Mouse (Mus musculus): ENCODE data around the gene Sh3tc1. TPM values are rescaled to one million over a fixed set of nuclear protein-coding genes. Genes with fewer than 3 reads are reported as not detected.

Sh3tc1 gene
- polyA plus RNA-seq, 1 experiment: 35.1 TPM

GRCm38 (mm10) chr5:35755131-35755733 is 15.4 kb upstream of the Sh3tc1 start:
- DNase-seq: peak; percentile 81
- WGBS: 17% methylated on average over 5 of the region's 5 CpGs
- H3K27ac ChIP-seq (ENCODE audit: insufficient read depth, low read depth, low read length): no peak overlapping the region

DNA sequence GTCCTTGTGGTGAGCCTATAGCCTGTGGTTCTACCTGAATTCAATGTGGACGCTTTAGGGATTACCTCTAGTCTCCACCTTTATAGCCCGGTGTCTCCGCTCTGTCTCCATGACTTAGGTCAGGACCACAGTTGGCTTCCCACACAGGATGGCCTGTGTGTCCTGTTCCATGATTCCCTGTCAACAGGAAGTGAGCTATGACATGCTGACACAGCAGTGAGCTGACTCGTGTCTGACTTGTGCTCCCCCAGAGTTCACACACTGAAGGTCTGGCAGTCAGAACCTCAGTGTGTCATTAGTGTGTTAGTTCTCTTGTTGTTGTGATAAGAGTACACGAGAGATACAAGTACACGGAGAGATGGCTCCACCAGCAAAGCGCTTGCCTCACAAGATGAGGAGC is 11.2 kb upstream of the Sh3tc1 start:
- Histone ChIP-seq H3K27ac (ENCODE audit: insufficient read depth, low read depth, low read length) (no peak overlapping the region), H3K4me1 (ENCODE audit: control insufficient read depth, insufficient read depth, low read length) (no peaks in the 10 kb centered on the region), H3K27me3 (replicated peaks; ENCODE audit: control insufficient read depth, insufficient read depth, low read length) (no peaks in the 10 kb centered on the region), H3K36me3 (ENCODE audit: control insufficient read depth, insufficient read depth, low read length) (no peaks in the 10 kb centered on the region), H3K4me3 (ENCODE audit: insufficient read depth, low read depth, low read length) (no peak overlapping the region)
- TF ChIP-seq CTCF (conservative IDR thresholded peaks at IDR 0.05; ENCODE audit: insufficient read depth, insufficient read length, low read depth, low read length) (no peak), POLR2A (IDR thresholded peaks at IDR 0.05; ENCODE audit: low read depth, low read length) (no peak)
- WGBS: 72% methylated on average over 7 of the region's 7 CpGs
- no peak for DNase-seq

More at GRCm38 (mm10) chr5:35755131-35755733, 15.4 kb upstream of the Sh3tc1 start:
- Histone ChIP-seq H3K4me1 (ENCODE audit: control insufficient read depth, insufficient read depth, low read length) (peaks cover 3% of the 10 kb centered on the region; the same call in 1 of the 2 replicates), H3K27me3 (replicated peaks; ENCODE audit: control insufficient read depth, insufficient read depth, low read length) (no peaks in the 10 kb centered on the region), H3K4me3 (ENCODE audit: insufficient read depth, low read depth, low read length) (no peak overlapping the region), H3K36me3 (ENCODE audit: control insufficient read depth, insufficient read depth, low read length) (no peaks in the 10 kb centered on the region)
- TF ChIP-seq CTCF (conservative IDR thresholded peaks at IDR 0.05; ENCODE audit: insufficient read depth, insufficient read length, low read depth, low read length) (peak; percentile 97), POLR2A (IDR thresholded peaks at IDR 0.05; ENCODE audit: low read depth, low read length) (no peak)

- TF ChIP-seq CTCF (conservative IDR thresholded peaks at IDR 0.05; ENCODE audit: insufficient read depth, insufficient read length, low read depth, low read length): no peak
- no peak for TF ChIP-seq POLR2A (IDR thresholded peaks at IDR 0.05; ENCODE audit: low read depth, low read length)
- WGBS: 61% methylated on average over 1 of the region's 1 CpGs
- no peak overlapping the region for H3K4me3 ChIP-seq (ENCODE audit: insufficient read depth, low read depth, low read length)
- H3K27ac ChIP-seq (ENCODE audit: insufficient read depth, low read depth, low read length): no peak overlapping the region
- H3K36me3 ChIP-seq (ENCODE audit: control insufficient read depth, insufficient read depth, low read length): no peaks in the 10 kb centered on the region
- no peaks in the 10 kb centered on the region for H3K27me3 ChIP-seq (replicated peaks; ENCODE audit: control insufficient read depth, insufficient read depth, low read length)
- no peaks in the 10 kb centered on the region for H3K4me1 ChIP-seq (ENCODE audit: control insufficient read depth, insufficient read depth, low read length)
- DNase-seq: no peak
Measured at GRCm38 (mm10) chr5:35750026-35750425, 10.2 kb upstream of the Sh3tc1 start.

GRCm38 (mm10) chr5:35749416-35749815 is 9.6 kb upstream of the Sh3tc1 start:
- DNase-seq: no peak
- no peaks in the 10 kb centered on the region; the same call in 1 of the 2 replicates for H3K4me1 ChIP-seq (ENCODE audit: control insufficient read depth, insufficient read depth, low read length)
- H3K27ac ChIP-seq (ENCODE audit: insufficient read depth, low read depth, low read length): no peak overlapping the region
- no peaks in the 10 kb centered on the region for H3K36me3 ChIP-seq (ENCODE audit: control insufficient read depth, insufficient read depth, low read length)
- TF ChIP-seq CTCF (conservative IDR thresholded peaks at IDR 0.05; ENCODE audit: insufficient read depth, insufficient read length, low read depth, low read length) (no peak), POLR2A (IDR thresholded peaks at IDR 0.05; ENCODE audit: low read depth, low read length) (no peak)
- no peak overlapping the region for H3K4me3 ChIP-seq (ENCODE audit: insufficient read depth, low read depth, low read length)
- WGBS: 64% methylated on average over 3 of the region's 3 CpGs
- no peaks in the 10 kb centered on the region for H3K27me3 ChIP-seq (replicated peaks; ENCODE audit: control insufficient read depth, insufficient read depth, low read length)

- Histone ChIP-seq H3K27ac (ENCODE audit: insufficient read depth, low read depth, low read length) (no peak overlapping the region), H3K4me1 (ENCODE audit: control insufficient read depth, insufficient read depth, low read length) (peaks cover 14% of the 10 kb centered on the region; the same call in 1 of the 2 replicates), H3K36me3 (ENCODE audit: control insufficient read depth, insufficient read depth, low read length) (no peaks in the 10 kb centered on the region), H3K4me3 (ENCODE audit: insufficient read depth, low read depth, low read length) (no peak overlapping the region), H3K27me3 (replicated peaks; ENCODE audit: control insufficient read depth, insufficient read depth, low read length) (no peaks in the 10 kb centered on the region)
- TF ChIP-seq POLR2A (IDR thresholded peaks at IDR 0.05; ENCODE audit: low read depth, low read length) (no peak), CTCF (conservative IDR thresholded peaks at IDR 0.05; ENCODE audit: insufficient read depth, insufficient read length, low read depth, low read length) (peak; percentile 86)
- WGBS: 25% methylated on average over 4 of the region's 4 CpGs
- peak; percentile 82 for DNase-seq
Measured at GRCm38 (mm10) chr5:35746910-35747309, 7.1 kb upstream of the Sh3tc1 start.

DNA sequence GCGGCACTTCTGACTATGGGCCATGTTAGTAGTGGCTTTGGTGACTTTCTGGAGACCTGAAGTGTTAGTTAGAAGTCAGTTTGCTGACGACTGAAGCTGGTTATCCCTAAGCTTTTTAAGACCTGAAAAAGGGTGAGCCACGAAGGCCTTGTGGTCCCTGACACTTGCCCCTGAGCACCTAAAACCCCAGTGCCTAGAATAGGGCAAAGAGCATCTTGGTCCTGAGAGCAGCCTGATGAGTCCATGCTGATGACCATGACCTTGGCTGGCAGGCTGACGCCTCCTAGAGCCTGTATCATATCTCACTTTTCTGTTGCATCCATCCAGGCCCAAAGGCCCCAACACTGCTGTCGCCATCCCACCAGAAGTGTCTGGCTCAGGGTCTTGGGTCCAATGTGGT is 5.6 kb upstream of the Sh3tc1 start:
- no peaks in the 10 kb centered on the region for H3K36me3 ChIP-seq (ENCODE audit: control insufficient read depth, insufficient read depth, low read length)

DNA sequence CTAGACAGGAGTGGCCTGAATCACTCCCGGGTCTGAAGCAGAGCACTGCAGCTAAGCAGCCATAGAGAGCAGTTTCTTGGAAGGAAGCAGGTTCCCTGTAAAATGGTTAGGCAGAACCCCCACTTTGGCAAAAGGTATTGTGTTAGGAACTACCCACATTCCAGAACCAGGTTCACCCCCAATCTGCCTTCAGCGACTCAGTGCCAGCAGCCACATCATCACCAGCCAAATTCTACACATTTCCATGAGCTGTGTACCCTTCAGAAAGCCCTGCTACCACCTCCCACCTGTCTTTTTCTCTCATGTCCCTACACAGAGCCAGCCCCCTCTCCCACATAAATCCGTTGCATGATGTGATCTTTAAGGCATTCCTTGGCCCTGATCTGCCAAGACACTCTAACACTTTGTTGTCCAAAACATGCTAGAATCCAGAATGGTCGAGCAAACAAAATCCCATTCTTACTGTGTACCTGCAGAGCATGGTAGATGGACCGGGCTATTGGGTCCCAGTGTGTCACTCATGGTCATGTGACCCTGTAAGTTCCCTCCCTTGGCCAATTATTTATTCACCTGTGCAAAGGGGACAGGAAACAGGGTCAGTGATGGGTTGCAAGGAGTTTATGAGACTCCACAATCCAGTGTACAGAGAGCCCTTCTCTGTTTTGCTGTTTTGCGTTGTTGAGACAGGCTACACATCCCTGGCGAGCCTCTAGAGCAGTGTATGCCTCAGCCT is 4.4 kb upstream of the Sh3tc1 start:
- Histone ChIP-seq H3K4me3 (ENCODE audit: insufficient read depth, low read depth, low read length) (no peak overlapping the region), H3K27me3 (replicated peaks; ENCODE audit: control insufficient read depth, insufficient read depth, low read length) (no peaks in the 10 kb centered on the region), H3K4me1 (ENCODE audit: control insufficient read depth, insufficient read depth, low read length) (peaks cover 26% of the 10 kb centered on the region), H3K36me3 (ENCODE audit: control insufficient read depth, insufficient read depth, low read length) (no peaks in the 10 kb centered on the region), H3K27ac (ENCODE audit: insufficient read depth, low read depth, low read length) (peak overlapping the region; percentile 69; the same call in 1 of the 2 replicates)
- DNase-seq: peak; percentile 51
- WGBS: 74% methylated on average over 7 of the region's 7 CpGs
- no peak for TF ChIP-seq CTCF (conservative IDR thresholded peaks at IDR 0.05; ENCODE audit: insufficient read depth, insufficient read length, low read depth, low read length)
- no peak for TF ChIP-seq POLR2A (IDR thresholded peaks at IDR 0.05; ENCODE audit: low read depth, low read length)

More for the DNA sequence above, 5.6 kb upstream of the Sh3tc1 start:
- Histone ChIP-seq H3K27ac (ENCODE audit: insufficient read depth, low read depth, low read length) (no peak overlapping the region), H3K4me1 (ENCODE audit: control insufficient read depth, insufficient read depth, low read length) (peaks cover 15% of the 10 kb centered on the region), H3K27me3 (replicated peaks; ENCODE audit: control insufficient read depth, insufficient read depth, low read length) (no peaks in the 10 kb centered on the region), H3K4me3 (ENCODE audit: insufficient read depth, low read depth, low read length) (no peak overlapping the region)
- no peak for TF ChIP-seq POLR2A (IDR thresholded peaks at IDR 0.05; ENCODE audit: low read depth, low read length)
- TF ChIP-seq CTCF (conservative IDR thresholded peaks at IDR 0.05; ENCODE audit: insufficient read depth, insufficient read length, low read depth, low read length): no peak
- no peak for DNase-seq
- WGBS: 93% methylated on average over 5 of the region's 5 CpGs
